Mouse (Mus musculus) kidney, adult 8-10 months (tissue): ENCODE data around the gene Sbf2.

Experiments
- DNase-seq, 2 experiments: peaks; one replicate each; pipeline ENCODE4 v3.0.0; 2022

Sbf2 gene

DNA sequence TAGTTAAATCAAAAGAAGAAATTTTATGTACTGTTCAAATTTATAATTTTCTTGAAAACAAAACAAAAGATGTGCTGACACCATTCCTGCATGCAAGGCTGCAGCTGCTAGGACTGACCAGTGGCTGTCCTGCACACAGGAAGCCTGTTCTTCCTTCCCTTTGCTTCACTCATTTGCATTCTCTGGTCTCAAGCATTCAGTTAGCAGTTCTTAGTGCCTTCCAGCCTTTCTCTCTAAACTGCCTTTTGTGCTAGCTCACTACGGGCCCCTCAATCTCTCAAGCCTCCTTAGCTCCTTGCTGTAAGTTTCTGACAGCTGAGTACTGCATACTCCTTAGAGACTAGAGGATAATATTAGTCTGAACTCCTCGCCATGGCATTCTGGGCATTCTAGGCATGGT, 227.2 kb downstream of the Sbf2 start:
- no peak for DNase-seq

DNA sequence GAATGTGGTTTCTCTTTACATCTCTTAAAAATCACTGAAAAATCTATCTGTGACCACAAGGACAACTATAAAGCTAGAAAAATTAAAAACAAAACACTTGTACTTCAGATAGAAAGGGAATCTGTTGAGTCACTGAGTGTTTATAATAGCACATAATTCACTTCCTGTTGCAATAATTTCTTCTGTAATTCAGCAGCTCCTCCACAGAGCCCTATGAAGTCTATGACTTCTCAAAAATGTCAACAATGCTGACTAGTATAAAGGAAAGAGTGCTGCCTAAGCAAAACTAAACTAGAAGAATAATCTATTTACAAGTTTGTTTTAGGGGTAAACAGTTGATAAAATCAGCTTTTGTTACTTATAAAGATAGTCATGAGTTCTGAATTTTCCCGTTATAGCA, 229.2 kb downstream of the Sbf2 start:
- DNase-seq: no peak

DNA sequence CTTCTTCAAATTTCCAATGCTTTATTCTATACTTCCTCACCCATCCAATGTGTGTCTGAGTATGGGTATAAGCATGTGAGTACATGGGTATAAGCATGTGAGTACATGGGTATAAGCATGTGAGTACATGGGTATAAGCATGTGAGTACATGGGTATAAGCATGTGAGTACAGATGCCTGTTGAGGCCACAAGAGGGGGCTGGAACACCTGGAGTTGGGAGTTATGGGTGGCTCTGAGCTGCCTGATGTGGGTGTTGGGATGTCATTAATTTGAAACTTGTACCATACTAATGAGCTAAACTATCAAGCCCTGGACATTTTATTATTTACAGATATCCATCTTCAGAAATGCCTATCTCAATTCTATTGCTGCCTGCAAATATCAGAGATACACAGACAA, 230.4 kb downstream of the Sbf2 start:
- no peak for DNase-seq

DNA sequence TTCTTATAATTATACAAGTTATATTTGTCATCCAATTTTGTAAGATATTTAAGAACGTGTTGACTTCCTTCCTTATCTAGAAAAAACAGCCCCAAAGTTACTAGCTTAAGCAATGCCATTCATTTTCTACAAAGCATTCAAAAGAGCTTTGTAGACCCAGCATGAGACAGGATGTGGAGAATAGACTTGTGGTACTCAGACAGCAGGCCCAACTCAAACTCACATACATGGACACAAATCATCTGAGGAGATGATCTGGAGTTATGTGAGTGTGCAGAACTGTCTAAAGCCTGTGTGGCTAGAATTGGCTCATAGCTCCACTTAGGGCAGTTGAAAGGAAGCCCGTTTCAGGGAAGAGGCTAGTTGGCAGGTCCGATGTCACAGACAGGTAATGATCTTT, 233.1 kb downstream of the Sbf2 start:
- DNase-seq: no peak

DNA sequence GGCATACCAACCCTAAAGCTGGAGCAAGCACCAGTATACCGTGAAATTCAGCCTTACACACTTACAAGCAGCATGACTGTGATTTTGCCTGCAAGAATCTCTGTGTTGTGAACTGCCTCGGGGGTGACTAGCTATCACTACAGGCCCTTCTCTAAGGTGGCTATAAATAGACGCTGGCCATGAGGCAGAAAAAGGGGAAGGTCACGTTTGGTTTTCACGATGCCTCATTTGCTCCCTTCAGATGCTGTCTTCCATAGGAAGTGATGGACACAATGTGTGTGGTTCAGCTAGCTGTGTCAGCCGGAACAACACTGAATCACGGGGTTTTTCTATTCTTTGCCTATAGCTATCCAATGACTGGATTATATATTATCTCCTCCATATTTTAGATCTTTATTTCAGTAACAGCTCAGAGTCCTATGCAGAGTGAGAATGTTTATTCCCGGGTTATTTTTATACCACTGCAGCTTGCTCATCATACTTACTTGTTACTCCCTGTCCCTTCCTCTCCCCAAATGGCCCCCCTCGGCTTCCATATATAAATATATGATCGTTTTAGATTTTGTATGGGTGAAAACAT, 235.3 kb downstream of the Sbf2 start:
- no peak for DNase-seq

DNA sequence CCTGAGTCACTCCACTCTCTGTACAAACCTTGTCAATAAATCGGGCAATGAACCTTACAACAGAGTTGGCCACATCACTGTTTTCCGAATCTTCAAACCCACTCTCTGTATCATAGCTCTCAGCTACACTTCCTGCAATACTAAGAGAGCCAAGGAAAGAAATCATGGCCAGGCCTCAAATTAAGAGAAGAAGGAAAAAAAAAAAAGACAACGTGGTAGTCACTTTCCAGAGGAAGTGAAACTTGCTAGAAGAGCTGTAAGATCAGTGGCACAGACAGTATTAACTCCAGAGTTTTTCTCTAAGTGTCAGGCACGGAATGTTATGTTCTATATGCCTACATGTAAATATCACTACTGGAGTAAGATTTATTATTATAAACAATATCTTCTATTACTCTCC, 242.2 kb downstream of the Sbf2 start:
- no peak for DNase-seq

DNA sequence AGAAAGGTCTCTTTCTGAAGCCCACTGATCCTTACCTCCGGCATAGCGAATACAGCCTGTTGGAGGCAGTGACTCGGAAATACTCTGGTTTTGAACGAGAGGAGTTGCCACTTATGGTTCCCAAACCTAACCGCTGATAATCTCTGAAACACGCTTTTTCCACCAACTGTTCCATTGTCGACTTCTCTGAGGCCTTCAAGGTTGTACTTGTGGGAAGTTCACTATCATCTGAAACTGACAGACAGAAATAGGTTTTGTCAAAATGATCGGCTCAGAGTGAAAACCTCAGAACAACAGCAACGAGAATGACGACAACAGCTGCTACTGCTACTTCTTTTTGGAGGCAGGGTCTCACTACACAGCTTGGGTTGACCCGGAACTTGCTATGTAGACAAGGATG, 252.7 kb downstream of the Sbf2 start:
- no peak for DNase-seq

DNA sequence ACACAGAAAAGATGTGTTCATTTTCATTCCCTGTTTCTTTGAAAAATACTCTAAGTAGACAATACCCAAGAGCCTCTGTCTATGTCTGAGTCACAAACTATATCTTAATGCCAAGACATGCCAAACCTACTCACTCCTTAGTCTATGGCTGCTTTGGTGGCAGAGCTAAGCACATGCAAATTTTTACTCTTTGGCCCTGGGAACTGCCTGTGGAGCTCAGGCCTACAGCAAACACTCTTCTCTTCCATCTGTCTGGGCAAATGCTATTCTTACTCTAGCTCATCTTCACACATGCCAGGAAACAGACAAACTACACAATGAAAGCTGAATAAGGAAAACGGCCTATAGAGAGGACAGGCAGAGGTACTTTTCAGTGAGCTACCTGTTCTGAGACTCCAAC, 253.2 kb downstream of the Sbf2 start:
- DNase-seq: no peak

DNA sequence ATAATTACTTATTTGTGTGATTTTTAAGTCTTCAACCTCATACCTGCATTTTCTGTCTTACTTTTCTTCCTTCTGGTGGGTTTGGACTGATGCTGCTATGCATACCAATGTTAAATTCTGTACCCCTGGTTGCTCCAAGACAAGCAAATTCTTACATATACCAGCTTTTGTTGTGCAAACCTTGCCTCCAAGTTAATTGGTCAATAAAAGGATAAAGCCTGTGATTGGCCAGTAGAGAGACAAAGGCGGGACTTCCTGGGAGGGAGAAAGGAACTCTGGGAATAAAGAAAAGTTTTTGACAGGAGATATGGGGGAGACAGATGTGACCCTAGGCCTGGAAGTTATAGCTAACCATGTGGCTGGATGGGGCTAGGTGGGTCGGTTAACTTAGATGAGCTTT, 255.3 kb downstream of the Sbf2 start:
- no peak for DNase-seq

DNA sequence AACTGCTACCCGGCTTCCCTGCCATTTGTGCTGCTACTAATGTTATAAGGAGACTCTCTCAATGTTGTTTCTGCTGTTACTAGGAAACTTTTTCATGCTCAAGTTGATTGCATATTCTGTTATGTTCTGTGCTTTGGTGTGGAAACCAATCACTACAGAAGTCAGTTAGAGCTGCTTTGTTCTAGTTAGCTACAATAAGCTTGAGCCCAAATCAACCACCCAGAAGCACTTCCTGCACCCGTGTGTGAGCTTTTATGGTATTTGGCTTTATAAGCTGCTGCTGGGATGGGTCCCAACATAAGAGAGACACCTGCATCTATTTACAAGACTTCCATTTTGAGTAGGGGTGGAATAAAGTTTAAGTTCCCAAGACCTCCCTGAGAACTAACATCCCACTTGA, 260.8 kb downstream of the Sbf2 start:
- no peak for DNase-seq

DNA sequence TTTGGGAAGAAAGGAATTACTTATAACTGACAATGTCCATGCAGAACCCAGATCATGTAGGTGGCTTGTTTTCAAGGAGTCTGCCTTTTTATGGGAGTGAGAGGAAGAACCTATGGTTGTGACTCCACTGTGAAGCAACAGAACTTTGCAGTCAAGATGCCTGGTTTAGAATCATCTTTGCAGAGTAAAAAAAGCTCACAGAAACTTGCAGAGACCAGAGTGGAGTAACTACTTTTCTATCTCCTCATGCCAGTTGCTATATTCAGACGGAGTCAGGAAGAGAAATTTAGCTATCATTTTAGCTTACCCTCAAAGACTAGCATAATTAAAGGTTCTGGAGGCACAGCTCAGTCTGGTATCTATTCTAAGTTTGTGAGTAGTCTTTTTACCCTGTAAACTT, 267.5 kb downstream of the Sbf2 start:
- no peak for DNase-seq

DNA sequence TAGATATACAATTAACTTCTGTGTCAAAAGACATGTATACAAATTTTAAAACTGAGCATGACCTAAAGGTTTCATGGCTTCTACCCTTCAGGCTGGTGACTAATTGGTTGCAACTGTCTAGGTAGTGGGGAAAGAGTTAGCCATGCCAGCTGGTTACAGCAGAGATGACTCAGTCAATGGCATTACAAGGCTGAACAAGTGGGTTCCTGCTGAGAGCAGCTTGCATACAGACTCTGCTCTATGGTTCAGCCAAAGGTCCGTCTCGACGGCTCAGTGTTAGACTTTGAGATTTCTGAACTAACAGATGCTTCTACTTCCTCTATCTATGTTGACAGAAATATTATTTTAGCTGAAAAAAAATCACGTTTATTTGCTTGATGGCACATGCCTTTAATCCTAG, 277.1 kb downstream of the Sbf2 start:
- no peak for DNase-seq

DNA sequence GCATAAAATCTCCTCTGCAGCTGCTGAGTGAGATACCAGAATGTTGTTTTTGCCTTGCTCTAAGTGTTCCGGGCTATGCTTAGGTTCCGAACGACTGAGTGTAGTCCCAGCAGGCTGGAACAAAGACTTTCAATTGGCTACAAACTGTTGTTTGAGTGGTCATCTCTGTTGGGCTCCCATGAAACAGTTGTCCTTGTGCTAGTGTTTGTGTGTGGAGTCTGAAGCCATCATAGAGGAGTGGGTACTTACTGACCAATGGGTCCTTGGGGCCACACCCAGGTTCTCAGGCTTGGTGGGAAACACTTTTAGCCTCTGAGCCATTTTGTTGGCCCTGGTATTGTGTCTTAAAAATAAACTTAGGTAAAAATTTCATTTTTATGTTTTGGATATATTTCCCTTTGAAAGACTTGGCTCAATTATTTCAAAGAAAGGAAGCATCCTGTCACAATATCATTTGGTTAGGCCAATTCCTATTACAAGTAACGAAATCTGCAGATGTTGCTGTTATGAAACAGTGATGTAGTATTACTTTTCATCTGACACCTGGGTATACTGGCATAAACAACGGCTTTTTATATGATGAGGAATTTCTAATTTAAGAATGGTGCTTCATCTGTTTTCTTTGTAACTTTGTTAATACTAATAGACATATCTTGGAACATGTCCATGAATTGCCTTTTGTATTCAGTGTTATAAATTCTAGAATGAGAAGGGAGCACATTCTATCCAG, 289.2 kb downstream of the Sbf2 start:
- no peak for DNase-seq

DNA sequence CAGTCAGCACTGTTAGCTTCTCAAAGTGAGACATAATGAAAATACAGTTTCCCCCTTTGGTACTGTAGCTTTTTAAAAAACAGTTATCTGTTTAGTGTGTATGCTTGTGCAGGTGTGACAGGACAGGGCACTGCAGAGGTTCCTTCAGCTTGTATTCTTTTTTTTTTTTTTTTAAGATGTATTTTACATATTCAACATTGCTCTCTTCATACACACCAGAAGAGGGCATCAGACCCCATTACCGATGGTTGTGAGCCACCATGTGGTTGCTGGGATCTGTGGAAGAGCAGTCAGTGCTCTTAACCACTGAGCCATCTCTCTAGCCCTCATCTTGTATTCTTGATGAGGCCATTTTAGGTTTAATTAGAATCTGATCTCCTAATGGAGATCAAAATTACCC, 289.9 kb downstream of the Sbf2 start:
- no peak for DNase-seq

DNA sequence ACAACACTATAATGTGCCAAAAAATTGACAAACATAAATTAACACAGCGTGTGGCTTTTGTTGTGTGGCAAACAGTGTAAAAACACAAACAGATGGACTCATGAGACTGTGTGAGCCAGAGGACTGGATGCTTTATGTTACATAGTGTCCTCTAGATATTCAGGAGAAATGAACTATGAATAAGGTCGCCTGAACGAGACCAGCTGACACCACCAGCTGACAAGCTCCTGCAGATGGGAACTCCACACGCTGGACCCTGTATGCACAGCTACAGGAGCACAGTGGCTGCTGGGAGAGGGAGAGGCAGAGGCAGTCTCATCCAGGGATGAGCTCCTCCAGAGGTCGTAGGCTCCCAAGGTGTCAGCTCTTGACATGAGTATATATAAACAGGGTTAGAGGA, 293.6 kb downstream of the Sbf2 start:
- no peak for DNase-seq

DNA sequence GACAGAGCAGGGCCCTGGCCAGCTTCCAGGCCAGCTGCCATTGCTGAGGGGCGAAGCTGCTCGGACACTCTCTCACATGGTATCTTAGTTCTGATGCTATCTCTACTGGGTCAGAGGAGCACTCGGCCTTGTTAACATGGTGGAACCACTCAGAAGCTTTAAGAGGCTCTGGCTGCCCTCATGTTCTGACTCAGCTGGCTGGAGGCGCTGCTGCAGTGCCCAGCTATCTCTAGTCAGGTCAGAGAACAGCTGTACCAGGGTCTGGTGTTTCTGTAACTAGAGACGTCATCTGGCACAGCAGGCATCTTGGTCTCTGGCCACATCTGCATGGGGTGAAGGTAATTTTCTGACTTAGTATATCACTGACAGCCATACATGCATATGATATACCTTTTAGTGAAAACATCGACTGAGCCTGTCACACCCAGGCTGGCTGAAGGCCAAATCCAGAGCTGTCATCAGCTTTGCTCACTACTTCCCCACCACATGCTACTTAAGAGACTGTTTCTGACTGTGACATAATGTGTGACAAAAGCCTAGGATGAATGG, 295.7 kb downstream of the Sbf2 start:
- DNase-seq: no peak

DNA sequence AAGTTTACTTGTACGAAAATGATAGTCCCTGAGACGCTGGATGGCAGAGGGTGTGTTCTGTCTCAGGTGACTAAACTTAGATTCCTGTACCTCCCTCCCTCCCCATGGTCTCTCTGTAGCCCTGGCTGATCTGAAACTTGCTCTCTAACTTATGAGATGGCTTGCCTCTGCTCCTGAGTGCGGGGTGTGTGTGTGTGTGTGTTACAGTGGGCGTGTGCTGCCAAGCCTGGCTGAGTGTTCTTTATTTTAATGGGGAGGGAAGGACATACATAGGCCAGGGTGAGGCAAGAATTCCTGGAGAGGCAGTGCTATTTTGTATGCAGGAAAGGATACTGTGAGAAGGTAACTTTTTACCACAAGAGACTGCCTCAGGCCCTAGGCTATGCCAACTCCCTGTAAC, 297.3 kb downstream of the Sbf2 start:
- no peak for DNase-seq

DNA sequence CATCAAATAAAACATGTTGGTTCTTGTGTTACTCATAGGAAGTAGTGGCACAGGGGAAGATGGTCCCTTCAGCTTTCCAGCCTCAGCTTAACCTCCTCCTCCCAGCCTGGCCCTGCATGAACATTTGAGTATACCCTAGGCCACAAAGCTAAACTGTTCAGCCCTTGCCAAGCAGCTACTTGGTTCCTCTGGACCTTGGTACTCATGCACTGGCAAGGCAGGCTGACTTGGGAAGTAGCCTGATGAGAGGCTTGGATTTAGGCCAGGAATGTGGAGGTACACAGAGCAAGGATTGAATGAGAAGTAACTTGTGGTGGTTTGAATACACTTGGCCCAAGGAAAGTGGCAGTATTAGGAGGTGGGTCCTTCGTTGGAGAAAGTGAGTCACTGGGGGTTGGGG, 299.4 kb downstream of the Sbf2 start:
- DNase-seq: no peak

DNA sequence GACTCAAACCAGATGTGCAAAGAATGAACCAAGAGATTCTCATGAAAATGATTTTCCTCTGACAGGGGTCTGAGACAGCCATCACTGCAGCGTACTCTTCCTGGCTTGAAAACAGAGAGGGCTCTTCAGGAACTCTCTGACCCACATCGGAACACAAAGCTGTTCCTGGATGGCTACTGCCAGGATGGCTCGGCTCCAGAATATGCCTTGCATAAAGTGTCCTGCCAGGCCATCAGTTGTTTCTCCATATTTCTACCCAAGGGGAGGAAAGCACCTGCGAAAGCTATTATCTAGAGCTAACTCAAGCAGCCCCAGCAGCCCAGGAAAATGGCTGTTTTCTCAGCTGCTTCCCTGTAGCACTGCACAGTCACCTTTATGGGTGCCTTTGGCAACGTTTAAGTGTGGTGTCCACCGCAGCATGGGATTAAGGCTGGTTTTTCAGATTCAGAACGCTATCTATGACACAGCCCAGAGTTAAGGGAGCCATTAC, 300.3 kb downstream of the Sbf2 start:
- DNase-seq: no peak

DNA sequence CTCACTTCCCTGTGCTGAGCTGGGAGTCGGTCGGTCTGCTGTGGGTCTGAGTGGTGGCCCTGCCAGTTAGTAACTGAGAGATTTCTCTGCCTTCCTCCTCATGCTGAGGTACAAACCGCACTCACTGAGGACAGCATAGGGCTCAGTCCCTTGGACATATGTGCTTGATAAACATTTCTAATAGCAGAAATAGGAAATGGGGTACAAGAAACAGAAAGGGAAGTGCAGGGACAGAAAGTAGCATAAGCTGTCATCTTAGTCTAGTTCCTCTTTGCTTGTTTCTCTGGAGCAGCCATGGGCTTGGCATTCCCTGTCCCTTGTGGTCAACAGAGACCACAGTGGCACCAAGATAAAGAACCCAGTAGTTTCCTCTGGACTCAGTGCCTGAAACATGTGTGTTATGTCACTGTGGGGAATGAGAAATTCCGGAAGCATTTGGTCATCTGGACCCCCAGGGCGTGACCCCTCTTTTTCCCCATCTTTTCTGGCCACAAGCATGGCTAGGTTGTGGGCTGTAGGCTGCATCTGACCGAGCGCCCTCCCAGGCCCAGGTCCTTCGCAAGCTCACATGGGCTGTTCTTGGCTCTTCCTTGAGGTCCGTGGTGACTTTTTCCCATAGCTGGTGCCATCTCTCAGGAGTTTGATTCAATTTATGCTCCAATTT, 301.2 kb downstream of the Sbf2 start:
- DNase-seq: no peak

DNA sequence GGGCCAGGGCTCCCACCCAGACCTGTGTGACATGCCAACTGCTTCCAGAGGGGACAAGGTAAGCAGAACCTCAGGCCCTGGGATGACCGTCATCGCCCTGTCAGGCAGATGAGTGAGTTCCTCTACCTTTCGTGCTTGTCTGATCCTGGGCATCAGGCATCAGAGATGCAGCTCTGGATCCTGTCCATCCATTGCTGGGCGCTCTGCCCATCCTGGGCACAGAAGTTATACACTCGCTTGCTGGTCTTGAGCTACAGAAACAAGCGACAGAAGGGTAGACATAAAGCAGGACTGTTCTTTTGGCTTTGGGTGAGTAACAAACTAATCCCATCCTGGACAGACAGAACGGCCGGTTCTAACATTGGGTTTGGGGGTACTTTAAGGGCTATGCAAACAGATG, 305.5 kb downstream of the Sbf2 start:
- DNase-seq: no peak

DNA sequence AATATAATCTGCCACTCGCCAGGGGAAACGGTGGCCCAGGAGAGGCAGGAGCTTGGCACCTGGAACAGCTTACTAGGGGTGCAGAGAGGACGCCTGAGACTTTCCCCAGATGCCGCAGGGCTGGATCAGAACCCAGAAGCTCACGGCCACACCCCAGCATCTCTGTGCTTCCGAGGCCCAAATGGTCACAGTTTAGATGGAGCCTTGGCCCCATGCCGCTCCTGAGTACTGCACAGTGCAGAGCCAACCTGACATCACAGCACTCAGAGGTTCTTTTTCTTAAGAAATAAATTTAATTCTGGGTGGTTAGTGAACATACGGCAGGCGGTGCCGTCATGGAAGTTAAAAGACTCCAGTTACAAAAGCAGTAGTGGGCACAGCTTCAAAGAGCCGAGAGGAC, 307.0 kb downstream of the Sbf2 start:
- DNase-seq: no peak

DNA sequence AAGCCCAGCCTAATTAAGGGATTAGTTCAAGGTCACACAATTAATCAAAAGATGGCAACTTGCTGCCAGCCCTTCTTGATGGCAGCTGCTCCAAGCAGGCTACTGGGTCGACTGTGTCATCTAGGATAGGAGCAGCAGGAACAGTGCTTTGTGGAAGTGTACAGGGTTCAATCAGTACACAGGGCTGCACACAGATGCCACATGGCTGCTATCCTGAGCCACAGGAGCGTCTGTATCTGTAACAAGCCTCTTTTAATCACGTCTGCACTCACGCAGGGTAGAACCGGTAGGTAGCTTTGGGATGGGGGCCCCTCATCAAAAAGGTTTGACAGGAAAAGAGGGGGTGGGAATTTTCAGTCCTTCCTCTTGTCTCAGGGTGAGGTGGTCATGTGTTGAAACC, 308.4 kb downstream of the Sbf2 start:
- DNase-seq: no peak

DNA sequence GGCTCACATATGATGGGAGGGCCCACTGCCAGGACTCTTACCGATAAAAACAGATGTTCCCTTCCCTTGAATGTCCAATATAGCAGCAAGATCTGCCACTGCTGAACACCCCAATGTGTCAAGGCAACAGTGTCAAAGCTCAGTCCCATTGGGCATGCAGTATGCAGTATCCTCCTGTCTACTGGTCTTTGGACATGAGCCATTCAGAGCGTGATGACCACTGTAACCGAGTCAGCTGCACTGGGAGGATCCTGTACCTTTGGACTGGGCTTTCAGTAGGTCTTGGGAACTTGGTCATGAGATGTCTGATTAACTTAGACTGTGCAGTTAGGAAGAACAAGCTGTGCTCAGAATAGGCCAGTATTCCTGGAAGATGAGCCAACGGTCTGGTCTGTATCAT, 309.2 kb downstream of the Sbf2 start:
- peak; percentile 71 to 76 for DNase-seq
